Mouse (Mus musculus): Measurements from ENCODE around the gene Fam89a. TPM values are rescaled to one million over a fixed set of nuclear protein-coding genes. Genes with fewer than 3 reads are reported as not detected.

Gene Fam89a
- total RNA-seq, 2 experiments from 2014 or later, result 1.8 TPM

DNA sequence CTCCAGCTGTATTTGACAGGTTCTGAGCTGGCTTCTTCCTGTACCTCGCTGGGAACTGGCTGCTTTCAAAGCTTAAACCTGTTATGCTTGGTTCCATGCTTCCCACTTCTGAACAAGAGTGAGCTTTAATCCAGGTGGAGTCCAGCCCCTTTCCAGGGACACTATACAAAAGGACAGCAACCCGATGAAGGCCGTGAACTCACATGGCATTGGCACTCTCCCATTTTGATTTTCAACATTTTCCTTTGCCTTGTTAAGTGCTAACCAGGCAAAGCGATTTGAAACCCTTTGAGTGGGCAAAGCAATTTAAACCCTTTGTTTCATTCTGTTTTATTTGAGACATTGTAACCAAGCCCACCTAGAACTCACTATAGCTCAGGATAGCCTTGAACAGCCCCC, 3.2 kb upstream of the Fam89a start:
- intact Hi-C loops (cut with DNase I), result no loop called here
- DNase-seq, result no peak

DNA sequence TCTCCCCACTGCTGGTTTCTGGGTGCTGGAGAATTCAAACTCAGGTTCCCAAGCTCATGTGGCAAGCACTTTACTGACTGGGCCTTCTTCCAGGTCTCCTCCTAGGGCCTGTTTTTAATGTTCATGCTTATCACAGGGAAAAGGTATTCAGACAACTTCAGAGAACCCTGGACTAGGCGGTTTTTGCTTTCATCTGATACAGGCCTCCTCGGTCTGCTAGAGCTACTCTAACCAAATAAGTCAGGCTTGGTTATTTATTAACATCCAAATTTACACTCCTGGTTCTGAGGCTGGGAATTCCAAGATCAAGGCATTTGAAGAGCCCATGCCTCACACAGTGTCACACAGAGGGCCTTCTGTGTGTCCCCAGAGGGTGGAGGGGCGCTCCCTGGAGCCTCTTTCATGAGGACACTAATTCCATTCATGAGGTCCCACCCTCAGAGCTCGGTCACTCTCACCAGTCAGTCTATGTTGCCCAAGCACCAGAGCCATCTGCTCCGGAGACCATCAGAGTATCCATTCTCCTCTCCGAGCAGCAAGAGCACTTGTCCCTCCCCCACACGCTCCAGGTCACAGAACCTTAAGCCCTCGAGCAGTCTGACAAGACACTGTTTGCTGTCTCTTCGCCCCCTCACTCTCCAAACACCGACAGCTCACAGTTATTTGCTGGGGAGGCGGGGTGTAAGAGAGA, 2.6 kb upstream of the Fam89a start:
- DNase-seq, result no peak
- intact Hi-C loops (cut with DNase I), result no loop called here

DNA sequence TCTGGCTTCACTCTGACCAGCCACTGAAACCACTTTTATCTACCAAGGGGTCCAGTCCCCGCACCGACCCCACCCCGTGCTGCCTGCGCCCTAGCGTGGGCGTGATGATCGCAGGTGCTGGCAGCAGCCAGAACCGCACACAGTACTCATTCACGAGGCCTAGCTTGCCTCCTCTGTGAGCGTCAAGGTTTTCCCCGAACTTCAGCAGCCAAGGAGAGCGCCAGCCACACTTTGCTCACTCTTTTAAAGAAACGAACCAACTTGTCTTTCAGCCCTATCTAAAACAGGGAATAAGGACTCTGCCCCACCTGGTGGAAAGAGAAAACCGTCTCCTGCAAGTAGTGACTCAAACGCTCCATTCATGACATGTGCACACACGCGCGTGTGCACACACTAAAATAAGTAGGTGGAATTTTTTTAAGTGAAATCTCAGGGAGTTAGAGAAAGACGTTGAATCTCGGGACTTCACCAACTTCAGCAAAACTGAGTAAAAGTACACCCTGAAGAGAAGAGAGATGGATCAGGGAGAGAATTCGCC, 762 bp upstream of the Fam89a start:
- DNase-seq, result no peak
- intact Hi-C loops (cut with DNase I), result no loop called here

DNA sequence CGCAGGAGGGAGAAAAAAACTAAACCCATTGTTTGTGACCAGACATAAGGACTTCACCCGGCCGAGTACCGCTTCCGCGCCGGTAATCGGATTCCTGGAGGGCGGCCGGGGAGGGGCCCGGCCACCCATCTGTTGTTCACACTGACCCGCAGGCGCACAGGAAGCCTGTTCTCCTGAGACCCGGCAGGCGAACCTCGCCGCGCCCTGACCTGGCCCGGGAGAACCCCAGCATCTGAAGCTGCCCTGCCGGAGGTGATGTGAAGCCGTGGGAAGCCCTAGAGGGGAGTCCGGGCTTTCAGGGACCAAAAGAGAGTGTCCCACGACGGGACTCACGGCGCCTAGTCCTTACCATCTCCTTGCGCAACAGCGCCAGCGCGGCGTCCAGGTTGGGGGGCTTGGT, 441 bp downstream of the Fam89a start:
- intact Hi-C loops (cut with DNase I), result no loop called here
- DNase-seq, result peak; percentile 16 to 37

DNA sequence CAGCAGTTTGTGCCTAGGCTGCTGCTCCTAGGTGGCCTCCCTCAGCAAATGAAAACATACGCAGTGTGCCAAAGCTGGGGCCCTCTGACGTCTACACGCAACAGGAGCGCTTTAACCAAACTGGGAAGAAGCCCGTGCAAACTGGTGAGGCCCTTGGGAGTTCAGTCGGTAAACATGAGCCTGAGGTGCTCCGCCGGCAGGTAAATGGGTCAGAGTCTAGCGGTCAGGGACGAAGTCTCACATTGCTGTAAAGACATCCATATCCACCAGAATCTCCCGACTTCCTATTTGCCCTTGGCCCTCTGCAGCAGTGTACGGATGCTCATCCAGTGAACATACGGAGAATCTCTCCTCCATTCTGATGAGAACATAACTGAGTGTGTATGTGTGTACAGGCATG, 5.0 kb downstream of the Fam89a start:
- DNase-seq, result no peak
- intact Hi-C loops (cut with DNase I), result no loop called here

DNA sequence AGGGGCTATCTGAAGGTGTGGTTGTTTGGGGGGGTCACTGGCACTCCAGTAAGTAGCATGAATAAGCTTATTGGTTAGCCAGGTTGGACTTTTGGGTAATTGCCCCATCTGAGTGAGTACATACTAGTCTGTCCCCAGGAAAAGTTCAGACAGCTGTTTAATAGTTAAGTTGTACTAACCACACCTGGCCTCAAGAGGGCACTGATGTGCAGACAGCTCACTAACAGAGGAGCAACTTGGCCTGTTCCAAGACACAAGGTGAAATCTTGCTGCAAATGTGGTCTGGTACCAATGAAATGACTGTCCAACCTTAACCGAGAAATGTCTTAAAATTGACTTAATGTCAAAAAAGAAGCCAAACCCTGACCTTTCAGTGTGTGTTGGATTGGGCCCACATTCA, 12.4 kb downstream of the Fam89a start:
- intact Hi-C loops (cut with DNase I), result loop anchor here (5.0 kb wide), 2 partner anchors 38 to 88 kb away; no protein-coding TSS in a partner anchor
- peak in 1 of 2 experiments; percentile 30 for DNase-seq

DNA sequence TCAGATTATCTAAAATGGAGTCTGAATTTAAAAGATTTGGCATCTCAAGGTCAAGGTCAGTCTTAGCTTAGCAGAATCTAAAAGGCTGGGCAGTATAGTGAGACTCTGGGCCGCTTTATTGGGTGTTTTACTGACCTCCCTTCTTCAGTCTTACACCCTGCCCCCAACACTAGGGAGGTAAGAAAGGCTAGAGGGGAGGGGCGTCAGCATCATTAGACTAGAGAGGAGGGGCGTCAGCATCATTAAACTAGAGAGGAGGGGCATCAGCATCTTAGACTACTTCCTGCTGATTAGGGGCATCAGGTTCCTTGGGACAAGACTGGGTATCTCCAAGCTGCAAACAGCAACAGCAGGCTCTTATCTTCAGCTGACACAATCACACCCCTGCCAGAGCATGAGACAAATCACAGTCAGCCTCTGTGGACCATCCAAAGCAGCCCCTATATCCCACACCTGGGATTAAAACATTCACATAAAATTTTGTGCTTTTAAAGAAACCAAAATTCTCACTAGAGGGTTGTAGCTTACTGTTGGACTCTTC, 16.2 kb downstream of the Fam89a start:
- intact Hi-C loops (cut with DNase I), result loop anchor here (5.0 kb wide), 2 partner anchors 42 to 92 kb away; no protein-coding TSS in a partner anchor

DNA sequence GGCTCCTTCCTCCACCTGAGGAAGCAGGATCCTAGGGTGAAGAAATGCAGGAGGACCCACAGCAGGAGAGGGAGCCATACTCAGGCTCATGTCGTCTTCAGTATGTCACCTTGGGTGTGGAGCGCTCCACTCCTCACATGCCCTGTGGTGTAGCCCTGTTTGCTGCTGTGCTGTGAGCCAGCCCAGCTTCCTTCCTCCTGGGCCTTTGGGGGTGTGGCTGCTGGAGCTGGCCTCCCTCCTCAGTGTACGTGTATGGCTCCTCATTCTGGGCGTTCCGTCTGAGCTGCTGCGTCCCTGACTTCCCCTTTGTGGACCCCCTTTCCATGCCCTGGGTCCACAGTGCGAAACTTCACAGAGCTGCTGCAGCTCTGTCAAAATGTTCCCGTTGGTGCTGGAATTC, 18.8 kb downstream of the Fam89a start:
- no peak for DNase-seq
- intact Hi-C loops (cut with DNase I), result no loop called here

More for the DNA sequence above, 16.2 kb downstream of the Fam89a start:
- DNase-seq, result no peak

DNA sequence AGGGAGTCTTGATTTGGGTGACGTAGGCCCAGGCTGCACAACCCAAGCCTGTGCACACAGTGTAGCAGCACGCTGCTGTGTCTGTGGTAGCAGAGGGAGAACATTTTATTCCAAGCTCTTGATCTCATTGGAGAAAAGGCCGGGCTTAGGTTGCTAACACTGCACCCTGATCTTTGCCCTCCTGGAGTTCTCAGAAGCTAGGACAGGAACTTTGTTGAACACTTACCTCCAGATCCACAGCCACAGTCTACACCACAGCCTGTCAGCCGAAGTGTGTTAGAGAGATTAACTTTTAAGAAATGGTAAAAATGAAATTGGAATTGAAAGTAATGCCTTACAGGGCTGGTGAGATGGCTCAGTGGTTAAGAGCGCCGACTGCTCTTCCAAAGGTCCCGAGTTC, 27.3 kb downstream of the Fam89a start:
- intact Hi-C loops (cut with DNase I), result no loop called here
- no peak for DNase-seq

DNA sequence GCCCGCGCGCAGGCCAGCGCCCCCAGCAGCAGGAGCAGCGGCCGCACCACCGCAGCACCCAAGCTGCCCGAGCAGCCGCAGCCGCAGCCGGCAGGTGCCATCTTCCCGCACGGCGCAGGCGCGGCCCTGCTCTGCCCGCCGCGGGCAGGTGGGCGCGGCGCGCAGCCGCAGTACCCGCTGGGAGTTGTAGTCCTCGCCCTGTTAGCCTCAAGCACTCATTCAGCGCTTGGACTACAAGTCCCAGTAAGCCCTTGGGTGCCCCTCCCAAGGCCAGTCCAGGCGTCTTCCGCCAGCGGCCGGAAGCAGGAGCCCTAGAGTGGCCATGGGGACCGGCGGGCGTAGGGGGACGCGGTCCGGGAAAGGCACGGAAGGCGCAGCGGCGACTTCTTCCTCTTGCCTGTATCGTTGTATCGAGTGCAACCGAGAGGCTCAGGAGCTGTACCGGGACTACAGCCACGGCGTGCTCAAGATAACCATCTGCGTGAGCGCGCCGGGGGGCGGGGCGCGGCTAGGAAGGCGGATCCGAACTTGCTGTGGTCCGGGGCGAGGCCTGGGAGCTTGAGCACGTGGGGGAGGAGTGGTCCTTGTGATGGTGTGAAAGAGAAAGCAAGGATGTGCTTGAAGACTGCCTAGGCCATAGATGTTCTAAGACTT, 29.6 kb downstream of the Fam89a start, which contains the start of the genes Ttc13 and Arv1:
TSS of gene Ttc13 (minus strand) at position 122 of the 654 bp plus-strand sequence.
TSS of gene Arv1 (plus strand) at position 278 of the 654 bp plus-strand sequence.
- intact Hi-C loops (cut with DNase I), result no loop called here
- DNase-seq, result peak; percentile 97 to 98

DNA sequence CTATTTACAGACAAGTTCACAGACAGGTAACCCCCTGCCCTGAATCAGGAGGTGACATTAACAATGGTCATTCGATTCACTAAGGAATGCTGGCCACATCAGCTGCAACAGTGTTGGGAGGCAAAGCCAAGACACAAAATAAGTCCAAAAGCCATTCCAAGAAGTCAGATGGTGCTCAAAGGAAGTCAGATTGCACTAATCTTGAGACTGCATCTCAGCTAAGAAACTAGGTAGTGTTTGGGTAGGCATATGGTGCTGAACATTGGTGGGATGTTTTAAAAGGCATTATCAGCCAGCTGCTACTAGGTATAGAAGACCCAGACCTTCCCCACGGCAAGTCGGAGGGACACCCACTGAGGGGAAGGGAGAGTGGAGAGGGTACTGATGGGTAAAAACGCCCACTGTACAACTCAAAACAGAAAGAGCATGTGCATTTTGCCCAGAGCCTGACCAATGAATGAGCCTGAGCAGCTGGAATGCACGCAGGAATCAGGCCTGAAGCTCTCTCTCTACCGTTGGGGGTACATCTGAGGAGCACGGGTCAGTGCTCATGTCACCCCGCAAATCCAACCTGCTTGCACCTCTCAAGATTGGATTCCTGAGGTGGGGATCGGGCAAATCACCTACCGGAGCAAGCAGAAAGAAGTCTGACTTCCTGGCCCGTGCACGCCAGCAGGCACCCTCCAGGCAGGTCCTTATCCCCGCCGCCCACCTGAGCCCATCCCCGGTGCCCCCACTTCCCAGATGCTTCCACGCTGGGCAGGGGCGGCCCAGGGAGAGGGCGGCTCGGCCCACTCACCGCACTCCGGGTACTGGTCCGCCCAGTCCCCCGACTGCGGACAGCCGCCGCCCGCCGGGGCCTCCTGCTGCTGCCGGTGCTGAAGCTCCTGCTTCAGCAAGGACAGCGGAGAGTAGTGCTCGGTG, 30.4 kb downstream of the Fam89a start:
- DNase-seq, result no peak
- intact Hi-C loops (cut with DNase I), result no loop called here

DNA sequence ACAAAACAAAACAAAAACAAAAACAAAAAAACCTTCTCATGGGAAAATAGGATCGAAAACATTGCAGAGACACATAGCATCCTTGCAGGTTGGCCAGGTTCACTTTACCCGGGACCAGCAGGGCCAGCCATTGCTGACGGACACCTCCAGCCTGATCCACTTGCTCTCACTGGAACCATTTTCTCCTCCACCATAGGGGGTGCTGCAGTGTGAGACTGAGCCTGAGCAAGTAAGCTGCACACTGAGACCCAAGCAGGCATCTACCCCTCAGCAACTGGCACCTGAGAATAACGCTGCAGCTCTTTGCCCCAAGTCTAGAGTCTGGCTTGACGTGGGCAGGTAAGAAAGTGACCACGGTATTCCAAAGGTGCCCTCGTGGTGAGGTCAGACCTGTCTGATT, 31.5 kb downstream of the Fam89a start:
- no peak for DNase-seq
- intact Hi-C loops (cut with DNase I), result no loop called here

DNA sequence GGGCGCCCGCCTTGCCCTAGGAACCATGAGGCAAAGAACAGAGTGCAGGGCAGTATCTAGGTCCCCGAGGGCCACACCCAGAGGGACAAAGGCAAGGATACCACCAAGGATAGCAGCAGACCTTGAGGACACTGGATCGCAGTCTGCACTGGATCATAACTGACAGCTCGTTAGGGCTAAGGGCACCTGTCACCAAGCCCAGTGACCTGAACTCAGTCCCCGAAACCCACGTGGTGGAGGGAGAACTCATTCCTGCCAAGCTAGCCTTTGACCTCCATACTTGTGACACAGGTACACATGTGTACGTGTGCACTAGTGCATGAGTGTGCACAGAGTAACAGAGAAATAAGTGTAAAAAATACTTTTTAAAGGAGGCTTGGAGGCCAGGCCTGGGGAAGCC, 35.9 kb downstream of the Fam89a start:
- intact Hi-C loops (cut with DNase I), result no loop called here
- no peak for DNase-seq

DNA sequence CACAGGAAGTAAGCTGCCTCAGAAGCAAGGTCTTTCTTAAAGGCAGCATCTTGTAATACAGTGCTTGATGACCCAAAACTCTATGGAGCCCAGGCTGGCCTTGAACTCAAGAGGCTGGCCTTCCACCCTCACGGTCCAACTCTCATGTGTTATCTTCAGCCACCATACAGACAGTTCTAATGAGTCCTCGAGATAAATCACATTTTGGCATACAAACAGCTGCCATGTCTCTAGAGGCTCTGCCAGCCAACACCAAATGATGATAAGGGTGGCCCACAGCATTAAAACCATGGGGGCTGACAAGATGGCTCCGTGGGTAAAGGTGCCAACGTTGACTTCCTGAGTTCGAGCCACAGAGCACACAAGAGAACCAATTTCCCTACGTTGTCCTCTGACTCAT, 38.4 kb downstream of the Fam89a start:
- intact Hi-C loops (cut with DNase I), result no loop called here
- no peak for DNase-seq

DNA sequence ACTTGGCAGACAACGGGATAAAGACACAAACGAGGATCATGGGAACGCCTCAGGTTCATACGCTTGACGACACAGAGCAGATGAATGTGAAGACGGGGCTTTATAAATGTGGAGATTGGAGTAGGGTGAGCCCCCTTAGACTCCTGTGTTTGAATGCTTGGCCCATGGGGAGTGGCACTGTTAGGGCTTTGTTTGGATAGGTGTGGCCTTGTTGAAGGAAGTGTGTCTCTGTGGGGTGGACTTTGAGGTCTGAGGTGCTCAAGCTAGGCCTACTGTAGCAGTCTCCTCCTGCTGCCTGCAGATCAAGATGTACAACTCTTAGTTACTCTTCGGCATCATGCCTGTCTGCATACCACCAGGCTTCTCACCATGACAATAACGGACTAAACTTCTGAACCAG, 45.8 kb downstream of the Fam89a start:
- intact Hi-C loops (cut with DNase I), result no loop called here
- no peak for DNase-seq

DNA sequence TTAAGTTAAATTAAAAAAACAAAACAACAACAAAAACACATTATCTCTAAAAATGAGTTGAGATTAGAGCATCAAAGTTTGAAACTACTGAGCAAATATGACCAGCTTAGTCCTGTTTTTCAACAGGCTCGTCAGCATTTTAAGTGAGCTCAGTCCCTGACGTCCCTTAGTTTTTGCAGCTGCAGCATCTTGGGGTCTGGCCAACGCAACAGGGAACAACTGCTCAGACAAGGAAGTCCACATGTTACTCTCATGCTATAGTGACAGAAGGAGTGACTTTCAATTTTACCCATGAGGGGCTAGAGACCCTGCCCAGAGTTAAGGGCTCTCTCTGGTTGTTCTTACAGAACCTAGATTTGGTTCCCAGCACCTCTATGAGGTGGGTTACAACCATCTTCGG, 47.3 kb downstream of the Fam89a start:
- DNase-seq, result peak in 1 of 2 experiments; percentile 35
- intact Hi-C loops (cut with DNase I), result no loop called here

DNA sequence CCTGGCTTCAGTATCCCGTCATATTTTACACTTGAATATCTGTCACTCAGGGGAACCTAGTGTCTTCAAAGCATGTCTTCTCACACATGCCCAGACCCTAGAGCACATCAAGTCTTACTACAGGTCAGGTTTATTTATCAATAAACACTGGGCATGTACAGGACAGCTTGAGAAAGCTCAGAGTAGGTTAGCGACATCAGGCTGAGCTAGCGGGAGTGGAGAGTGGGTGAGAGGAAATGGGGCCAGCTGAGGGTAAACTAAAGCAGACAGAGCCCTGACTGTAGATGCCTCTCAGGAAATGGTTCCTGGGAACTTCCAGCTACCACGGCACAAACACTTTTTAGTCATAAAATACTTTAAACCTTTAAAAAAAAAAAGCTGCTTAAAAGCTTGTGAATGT, 48.1 kb downstream of the Fam89a start:
- DNase-seq, result no peak
- intact Hi-C loops (cut with DNase I), result no loop called here

DNA sequence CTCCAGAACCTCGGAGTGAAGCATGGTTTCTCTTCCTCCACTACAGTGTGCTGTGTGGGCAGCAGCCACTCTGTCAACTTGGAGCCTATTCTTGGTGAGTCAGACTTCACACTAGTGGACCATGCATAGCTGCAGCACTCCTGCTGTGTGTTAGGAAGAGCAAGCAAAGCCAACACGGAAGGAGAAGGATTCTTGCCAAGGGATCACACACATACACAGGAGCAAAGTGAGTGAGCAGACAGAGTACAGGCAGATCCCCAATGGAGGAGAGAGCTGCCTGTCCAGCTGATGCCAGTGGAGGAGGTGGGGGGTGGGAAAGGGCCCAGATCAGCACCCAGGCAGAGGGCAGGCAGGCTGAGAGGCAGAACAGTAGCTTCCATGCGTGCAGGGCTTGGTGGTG, 49.4 kb downstream of the Fam89a start:
- no peak for DNase-seq
- intact Hi-C loops (cut with DNase I), result no loop called here

DNA sequence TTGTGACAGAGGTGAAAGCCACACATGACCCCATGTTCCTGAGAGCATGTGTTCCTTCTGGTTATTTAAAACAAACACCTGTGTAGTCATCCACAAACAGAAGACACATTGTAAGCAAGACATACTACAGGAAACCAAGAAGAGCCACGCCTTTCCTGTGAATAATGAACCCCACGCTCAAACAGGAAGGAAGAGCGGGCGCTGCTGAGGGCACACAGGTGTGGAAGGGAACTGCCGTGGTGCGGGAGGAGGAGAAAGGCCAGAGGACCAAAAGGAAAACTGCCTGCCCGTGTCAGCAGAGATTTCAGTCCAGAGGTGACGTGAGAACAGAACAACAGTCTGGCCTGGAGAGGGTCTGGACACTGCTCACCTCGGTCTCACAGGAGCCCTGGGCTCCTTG, 50.6 kb downstream of the Fam89a start:
- intact Hi-C loops (cut with DNase I), result no loop called here
- no peak for DNase-seq

DNA sequence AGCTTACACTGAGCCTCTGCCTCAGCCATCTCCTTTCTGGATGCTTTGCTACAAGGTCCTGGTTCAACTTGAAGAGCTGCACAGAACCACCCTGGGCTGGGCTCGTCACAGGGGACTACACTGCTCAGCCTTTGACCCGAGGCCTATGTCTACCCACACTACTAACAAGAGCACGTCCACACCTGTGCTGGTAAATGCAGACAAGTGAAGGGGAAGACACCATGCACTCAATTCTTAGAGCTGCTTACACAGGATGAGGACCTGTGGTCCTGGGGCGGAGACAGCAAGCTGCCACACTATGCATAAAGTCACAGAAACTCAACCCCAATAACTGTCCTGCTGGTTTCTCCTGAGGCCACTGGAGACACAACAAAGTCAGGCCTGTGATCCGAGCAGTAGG, 51.4 kb downstream of the Fam89a start:
- no peak for DNase-seq
- intact Hi-C loops (cut with DNase I), result no loop called here

Measured in heart, postnatal 10 days (tissue).